Mouse (Mus musculus) spleen, adult 2 months (tissue): ENCODE results near the gene Rcvrn.

Experiments used
- CTCF ChIP-seq: fragments of 200-500 bp; IDR thresholded peaks from 2 replicates; pipeline ENCODE4 v1.5.1; 2011; ENCODE audit warnings: mild to moderate bottlenecking, inconsistent platforms; ENCODE audit not compliant: insufficient read depth, insufficient read length, insufficient replicate concordance; ENCODE audit errors: extremely low read depth
- POLR2A ChIP-seq: fragments of 200-500 bp; IDR thresholded peaks from 2 replicates; pipeline ENCODE4 v1.6.1; 2011; ENCODE audit warnings: low read depth, low read length, inconsistent platforms

DNA sequence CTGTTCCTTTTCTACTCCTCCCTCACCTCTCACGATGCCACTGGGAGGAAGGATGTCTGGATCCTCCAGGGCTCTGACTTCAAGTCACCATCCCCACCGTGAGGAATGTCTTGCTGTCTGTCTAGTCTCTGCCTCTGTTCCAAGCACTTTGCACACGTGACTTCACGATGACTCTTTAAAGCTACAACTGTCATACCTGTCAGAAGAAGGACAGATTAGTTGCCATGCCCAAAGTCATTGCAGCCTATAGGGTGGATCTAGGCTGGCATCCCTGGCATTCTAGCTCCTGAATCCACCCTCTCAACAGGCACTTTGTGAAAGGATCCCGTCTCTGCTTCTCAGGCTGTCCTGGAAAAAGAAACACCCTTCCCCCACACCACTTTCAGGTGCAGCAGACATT lies 15.8 kb upstream of the Rcvrn start:
- TF ChIP-seq POLR2A (no peak), CTCF (no peak)
